Mouse (Mus musculus) MEL (cell line): ENCODE data around the gene Eif1ad. TPM values are rescaled to one million over a fixed set of nuclear protein-coding genes. Genes with fewer than 3 reads are reported as not detected.

Experiments
- DNase-seq: peaks from one replicate; pipeline ENCODE4 v3.0.0; 2011; ENCODE audit warnings: low read depth, low spot score
- H3K27ac ChIP-seq: 2 replicates; pipeline ENCODE4 v1.5.1; 2012; ENCODE audit warnings: low read depth, mild to moderate bottlenecking, control low read depth, low read length, moderate library complexity; ENCODE audit not compliant: control insufficient read depth
- H3K27me3 ChIP-seq, 2 experiments: fragments of 150-350 bp in 1 of 2; sonication (generic) in 1 of 2; 2 replicates each; pipeline ENCODE4 v1.6.1; 2012; ENCODE audit warnings: low read length in 2 of 2, mild to moderate bottlenecking in 2 of 2, improper control_type of control experiment in 1 of 2, moderate library complexity in 1 of 2; ENCODE audit not compliant: insufficient read depth in 2 of 2, control insufficient read depth in 1 of 2
- H3K36me3 ChIP-seq, 2 experiments: 2 replicates each; pipeline ENCODE4 v1.6.1; 2012 to 2014; ENCODE audit warnings: low read length in 2 of 2, improper control_type of control experiment in 1 of 2, inconsistent platforms in 1 of 2, mild to moderate bottlenecking in 1 of 2; ENCODE audit not compliant: insufficient read depth in 2 of 2, control insufficient read depth in 1 of 2
- H3K4me1 ChIP-seq, 2 experiments: fragments of 150-350 bp in 1 of 2; sonication (generic) in 1 of 2; 2 replicates each; pipeline ENCODE4 v1.6.1; 2012; ENCODE audit warnings: low read length in 2 of 2, improper control_type of control experiment in 1 of 2, mild to moderate bottlenecking in 1 of 2; ENCODE audit not compliant: insufficient read depth in 2 of 2, control insufficient read depth in 1 of 2
- H3K4me3 ChIP-seq, 2 experiments: fragments of 150-350 bp in 1 of 2; sonication (generic) in 1 of 2; 2 replicates each; pipeline ENCODE4 v1.5.1; 2012; ENCODE audit warnings: low read depth in 2 of 2, low read length in 2 of 2, mild to moderate bottlenecking in 2 of 2, moderate library complexity in 2 of 2, control low read depth in 1 of 2, improper control_type of control experiment in 1 of 2; ENCODE audit not compliant: control insufficient read depth in 1 of 2, insufficient read depth in 1 of 2
- H3K79me2 ChIP-seq: 2 replicates; pipeline ENCODE4 v1.6.1; 2012; ENCODE audit warnings: mild to moderate bottlenecking, low read length, moderate library complexity; ENCODE audit not compliant: control insufficient read depth, poor library complexity, insufficient read depth
- H3K9ac ChIP-seq: 2 replicates; pipeline ENCODE4 v1.6.1; 2012; ENCODE audit warnings: low read depth, mild to moderate bottlenecking, control low read depth, low read length, moderate library complexity; ENCODE audit not compliant: control insufficient read depth, poor library complexity, severe bottlenecking
- H3K9me3 ChIP-seq: fragments of 150-350 bp; sonication (generic); replicated peaks from 2 replicates; pipeline ENCODE4 v1.6.1; 2012; ENCODE audit warnings: mild to moderate bottlenecking, low read length, improper control_type of control experiment, moderate library complexity; ENCODE audit not compliant: insufficient read depth
- CTCF ChIP-seq, 3 experiments: IDR thresholded peaks in 2 of 3; conservative IDR thresholded peaks in 1 of 3; 2 replicates each; pipeline ENCODE4 v1.5.1; 2011 to 2012; ENCODE audit warnings: low read length in 3 of 3, low read depth in 2 of 3, mild to moderate bottlenecking in 2 of 3, improper control_type of control experiment in 1 of 3, inconsistent platforms in 1 of 3, mixed read lengths in 1 of 3, moderate library complexity in 1 of 3; ENCODE audit not compliant: control insufficient read depth in 1 of 3, insufficient read depth in 1 of 3, poor library complexity in 1 of 3, severe bottlenecking in 1 of 3
- GATA1 ChIP-seq: IDR thresholded peaks from 2 replicates; pipeline ENCODE4 v1.6.1; 2011; ENCODE audit warnings: low read depth, low read length, improper control_type of control experiment
- JUND ChIP-seq: IDR thresholded peaks from 2 replicates; pipeline ENCODE4 v1.6.1; 2011; ENCODE audit warnings: low read depth, mild to moderate bottlenecking, improper control_type of control experiment, low read length
- KAT2A ChIP-seq: conservative IDR thresholded peaks from 2 replicates; pipeline ENCODE4 v1.6.1; 2012; ENCODE audit warnings: low read depth, low read length, improper control_type of control experiment, inconsistent platforms
- MAFK ChIP-seq: IDR thresholded peaks from 2 replicates; pipeline ENCODE4 v1.6.1; 2011; ENCODE audit warnings: low read depth, mild to moderate bottlenecking, low read length, improper control_type of control experiment, borderline replicate concordance
- MAZ ChIP-seq: IDR thresholded peaks from 2 replicates; pipeline ENCODE4 v1.6.1; 2012; ENCODE audit warnings: low read depth, mild to moderate bottlenecking, inconsistent platforms, low read length, improper control_type of control experiment
- NELFE ChIP-seq: IDR thresholded peaks from 2 replicates; pipeline ENCODE4 v1.6.1; 2011; ENCODE audit warnings: low read depth, low read length, improper control_type of control experiment
- NRF1 ChIP-seq: IDR thresholded peaks from 2 replicates; pipeline ENCODE4 v1.6.1; 2014; ENCODE audit warnings: low read depth, mild to moderate bottlenecking, inconsistent platforms, low read length, improper control_type of control experiment, moderate library complexity; ENCODE audit not compliant: poor library complexity, insufficient read depth, severe bottlenecking
- POLR2AphosphoS5 ChIP-seq: IDR thresholded peaks from 2 replicates; pipeline ENCODE4 v1.6.1; 2012; ENCODE audit warnings: low read depth, borderline replicate concordance, mild to moderate bottlenecking, inconsistent platforms, low read length, moderate library complexity, mixed read lengths
- TAL1 ChIP-seq: IDR thresholded peaks from 2 replicates; pipeline ENCODE4 v1.6.1; 2012; ENCODE audit warnings: mild to moderate bottlenecking, inconsistent platforms, low read length, moderate library complexity, mixed read lengths
- TBP ChIP-seq: IDR thresholded peaks from 2 replicates; pipeline ENCODE4 v1.8.0; 2011; ENCODE audit warnings: low read depth, low read length, improper control_type of control experiment
- TCF12 ChIP-seq: IDR thresholded peaks from 2 replicates; pipeline ENCODE4 v1.6.1; 2014; ENCODE audit warnings: low read depth, mild to moderate bottlenecking, inconsistent platforms, low read length, improper control_type of control experiment, moderate library complexity
- UBTF ChIP-seq: IDR thresholded peaks from 2 replicates; pipeline ENCODE4 v1.6.1; 2012; ENCODE audit warnings: low read depth, mild to moderate bottlenecking, inconsistent platforms, low read length, improper control_type of control experiment, moderate library complexity, borderline replicate concordance; ENCODE audit not compliant: insufficient read depth
- ZC3H11A ChIP-seq: IDR thresholded peaks from 2 replicates; pipeline ENCODE4 v1.6.1; 2012; ENCODE audit warnings: low read depth, mild to moderate bottlenecking, inconsistent platforms, low read length, improper control_type of control experiment
- ZKSCAN1 ChIP-seq: IDR thresholded peaks from 2 replicates; pipeline ENCODE4 v1.6.1; 2012; ENCODE audit warnings: low read depth, mild to moderate bottlenecking, inconsistent platforms, low read length, improper control_type of control experiment, moderate library complexity
- ZNF384 ChIP-seq: IDR thresholded peaks from 2 replicates; pipeline ENCODE4 v1.6.1; 2012; ENCODE audit warnings: low read depth, mild to moderate bottlenecking, inconsistent platforms, low read length, improper control_type of control experiment
- polyA plus RNA-seq, 2 experiments: library from polyadenylated mRNA; stranded (reverse) in 1 of 2; unstranded in 1 of 2; fragments of >175 nt in 1 of 2; fragments of >200 nt in 1 of 2; gene quantifications; 2 replicates each; pipeline versions ENCODE4 v1.2.1 to v1.2.4; 2012; ENCODE audit warnings: low replicate concordance in 2 of 2, low read depth in 1 of 2; ENCODE audit not compliant: insufficient read length in 2 of 2, insufficient read depth in 1 of 2, missing spikeins in 1 of 2
- total RNA-seq: library from RNA; depleted of rRNA; stranded (reverse); fragments of 300-350 nt; gene quantifications from 2 replicates; pipeline ENCODE4 v1.2.3, GENCODE M21; 2012

Eif1ad gene
- total and polyA plus RNA-seq, 3 experiments, result 121 to 129 TPM; not detected in 1

DNA sequence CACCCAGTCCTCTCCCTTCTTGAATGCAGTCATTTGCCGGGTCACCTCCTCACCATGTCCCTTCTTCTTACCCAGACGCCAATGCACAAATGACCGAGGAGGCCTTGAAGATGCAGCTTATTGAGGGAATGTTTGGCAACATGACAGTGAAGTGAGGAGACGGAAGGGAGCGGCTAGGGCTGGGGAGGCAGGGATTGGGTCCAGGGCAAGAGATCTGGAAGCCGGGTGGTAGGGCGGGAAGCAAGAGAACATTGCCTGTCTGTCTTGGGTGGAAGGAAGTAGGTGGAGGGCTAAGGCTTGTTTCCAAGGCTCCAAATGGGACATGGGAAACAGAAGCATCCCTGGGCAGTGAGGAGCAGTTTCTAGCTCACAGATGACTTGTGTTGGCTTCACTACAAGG lies 25.2 kb upstream of the Eif1ad start:
- H3K4me1 ChIP-seq, result no peaks in the 10 kb centered on the region
- no peaks in the 10 kb centered on the region for H3K36me3 ChIP-seq
- no peak overlapping the region for H3K9ac ChIP-seq
- H3K27ac ChIP-seq, result no peak overlapping the region
- H3K4me3 ChIP-seq, result no peak overlapping the region
- no peak for DNase-seq
- TF ChIP-seq ZC3H11A (no peak), TCF12 (no peak)
- no peaks in the 10 kb centered on the region for H3K79me2 ChIP-seq
- peaks cover 2 to 8% of the 10 kb centered on the region in 2 experiments; a peak in 3 of 4 replicates for H3K27me3 ChIP-seq
- H3K9me3 ChIP-seq, result no peaks in the 10 kb centered on the region

DNA sequence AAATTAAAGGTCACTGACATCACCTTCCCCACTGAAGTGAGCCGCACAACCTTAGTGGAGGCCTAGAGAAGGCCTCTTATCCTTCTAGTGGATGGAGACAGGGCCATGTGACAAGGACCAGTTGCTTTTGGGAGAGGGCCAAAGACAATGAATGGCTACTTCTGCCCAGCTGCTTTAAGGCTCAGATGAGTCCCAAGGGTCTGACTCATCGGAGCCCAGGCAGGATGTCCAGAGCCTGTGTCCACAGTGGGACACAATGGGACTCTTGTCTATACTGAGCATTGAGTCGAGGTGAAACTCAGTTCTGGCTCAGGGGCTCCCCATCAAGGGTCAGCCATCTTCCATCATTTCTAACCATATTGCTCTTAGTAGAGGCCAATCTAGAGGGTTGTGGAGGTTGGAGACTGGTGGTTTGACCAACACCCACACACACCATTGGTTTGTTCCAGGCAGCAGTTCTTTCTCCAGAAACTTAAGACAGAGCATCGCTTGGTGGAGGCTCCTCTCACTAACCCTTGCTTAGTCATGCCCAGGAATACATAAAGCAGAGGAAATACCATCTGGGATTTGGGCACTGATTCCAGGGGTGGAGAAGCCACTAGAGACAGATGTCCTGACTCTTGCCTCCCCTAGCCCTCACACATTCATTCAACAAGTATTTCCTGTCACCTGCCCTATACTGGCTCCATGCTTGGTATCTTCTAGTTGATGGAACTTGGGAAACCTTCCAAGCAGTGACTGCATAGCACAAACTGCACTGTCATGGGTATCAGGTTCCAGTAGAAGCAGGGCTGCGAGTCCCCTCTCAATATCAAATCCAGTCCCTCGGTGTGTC lies 21.0 kb upstream of the Eif1ad start:
- H3K27me3 ChIP-seq, result peaks cover 5 to 8% of the 10 kb centered on the region in 2 experiments
- no peak overlapping the region for H3K27ac ChIP-seq
- TF ChIP-seq NELFE, result no peak
- no peak for TF ChIP-seq UBTF
- TF ChIP-seq POLR2AphosphoS5, result no peak
- no peak for TF ChIP-seq TCF12
- no peak for TF ChIP-seq MAZ
- no peak for TF ChIP-seq KAT2A
- TF ChIP-seq JUND, result no peak
- no peak for TF ChIP-seq ZNF384
- no peak for TF ChIP-seq NRF1
- TF ChIP-seq CTCF (IDR thresholded peaks at IDR 0.05 in 2 of 3, conservative IDR thresholded peaks at IDR 0.05 in 1 of 3; ENCODE audit: control insufficient read depth in 1 of 3, insufficient read depth in 1 of 3, low read depth in 2 of 3, low read length in 3 of 3, poor library complexity in 1 of 3, severe bottlenecking in 1 of 3), result no peak
- TF ChIP-seq TAL1, result no peak
- no peak for TF ChIP-seq TBP
- TF ChIP-seq ZC3H11A, result no peak
- TF ChIP-seq GATA1, result no peak
- no peak for TF ChIP-seq MAFK
- no peak for TF ChIP-seq ZKSCAN1
- H3K4me1 ChIP-seq, result no peaks in the 10 kb centered on the region
- no peaks in the 10 kb centered on the region for H3K36me3 ChIP-seq
- H3K9me3 ChIP-seq, result no peaks in the 10 kb centered on the region
- H3K79me2 ChIP-seq, result no peaks in the 10 kb centered on the region
- DNase-seq, result no peak
- H3K9ac ChIP-seq, result no peak overlapping the region
- no peak overlapping the region for H3K4me3 ChIP-seq
